8 mouse cellular contexts compared by ENCODE assay signal in the genomic region with DNA sequence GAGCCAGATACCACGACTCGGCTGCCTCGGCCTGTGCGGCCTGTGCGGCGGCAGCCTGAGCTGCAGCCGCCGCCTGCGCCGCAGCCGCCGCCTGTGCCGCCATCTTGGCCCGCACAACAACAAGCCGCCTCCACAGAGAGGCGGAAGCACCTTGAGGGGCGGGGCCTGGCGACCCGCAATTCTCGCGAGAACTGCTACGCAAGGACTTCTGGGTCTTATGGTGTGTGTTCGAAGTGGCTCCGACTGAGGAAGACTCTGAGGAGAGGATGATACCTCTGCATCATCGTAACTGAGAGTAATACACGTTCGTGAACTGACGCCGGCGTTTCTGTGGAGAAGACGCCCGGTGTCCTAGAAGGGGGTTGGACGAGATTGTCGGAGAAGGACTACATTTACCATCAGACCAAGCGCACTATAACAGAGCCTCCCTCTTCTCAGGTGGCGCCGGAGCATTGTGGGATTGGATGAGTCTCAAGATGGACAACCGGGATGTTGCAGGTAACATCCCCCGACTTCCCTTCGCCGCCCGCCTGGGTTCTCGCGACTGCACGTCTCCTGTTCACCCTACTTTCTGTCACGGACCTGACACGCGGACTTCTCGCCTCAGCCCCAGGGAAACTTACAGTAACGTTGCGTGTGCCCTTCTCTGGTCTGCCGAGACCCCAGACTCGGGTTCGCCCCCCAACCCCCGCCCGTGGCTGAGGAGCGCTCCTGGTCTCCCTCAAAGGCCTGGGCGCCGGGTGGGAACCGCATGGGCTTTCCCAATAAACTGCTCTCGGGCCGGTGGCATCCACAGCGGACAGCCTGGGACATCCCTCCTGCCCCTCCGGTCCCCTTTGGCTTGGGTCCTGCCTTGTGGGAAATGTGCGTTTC. TPM values are rescaled to one million over a fixed set of nuclear protein-coding genes. Genes with fewer than 3 reads are reported as not detected.
DNase-seq lines count a peak whose midpoint lies in the region; ATAC-seq and TF ChIP-seq lines count a peak whose summit lies in the region.

A gene (minus strand): TSS at position 152 of the 873 bp plus-strand sequence.
A gene (plus strand): TSS at position 231 of the 873 bp plus-strand sequence.

- no peak for TF ChIP-seq RAD21 in MEL (IDR thresholded peaks at IDR 0.05; ENCODE audit: low read depth, low read length)

- DNase-seq in MEL (ENCODE audit: low read depth, low spot score), result peak; percentile 99
- DNase-seq in cerebellum, adult 2 months, result peak; percentile 96 to 98
- peak; percentile 98 for DNase-seq in forebrain, postnatal 0 days
- DNase-seq in heart, postnatal 4 days, result peak; percentile 97
- DNase-seq in layer of hippocampus, adult 8-10 months (ENCODE audit: low spot score in 2 of 2), result peak; percentile 93 to 97
- peak; percentile 91 for DNase-seq in ovary, adult 18-20 months (ENCODE audit: low spot score)
- peak; percentile 98 for DNase-seq in thymus, postnatal 0 days (ENCODE audit: low spot score)

- peak within 1 kb of the TSS; percentile 62 to 99 for H3K4me3 ChIP-seq in MEL (ENCODE audit: control insufficient read depth in 1 of 2, insufficient read depth in 1 of 2, low read depth in 2 of 2, low read length in 2 of 2)
- H3K4me3 ChIP-seq in cerebellum, adult 2 months (replicated peaks; ENCODE audit: insufficient read depth, low read depth, low read length), result peak within 1 kb of the TSS; percentile 93
- peak within 1 kb of the TSS; percentile 85 for H3K4me3 ChIP-seq in forebrain, postnatal 0 days (ENCODE audit: low read depth, low read length)
- peak within 1 kb of the TSS; percentile 99 for H3K4me3 ChIP-seq in lung, embryonic 15.5 days

- H3K9ac ChIP-seq in MEL (ENCODE audit: control insufficient read depth, low read depth, low read length, poor library complexity, severe bottlenecking), result peak within 1 kb of the TSS; percentile 91
- H3K9ac ChIP-seq in forebrain, postnatal 0 days, result peak within 1 kb of the TSS; percentile 99
- H3K9ac ChIP-seq in lung, embryonic 15.5 days, result peak within 1 kb of the TSS; percentile 96

- H3K4me2 ChIP-seq in forebrain, postnatal 0 days (ENCODE audit: low read depth), result peak within 1 kb of the TSS; percentile 84
- peak within 1 kb of the TSS; percentile 88 for H3K4me2 ChIP-seq in lung, embryonic 15.5 days

- WGBS in cerebellum, adult 2 months, result under 1% methylated on average over 65 of the region's 65 CpGs
- under 1% methylated on average over 65 of the region's 65 CpGs for whole genome bisulfite sequencing in forebrain, postnatal 0 days
- under 1% methylated on average over 65 of the region's 65 CpGs for WGBS in lung, embryonic 15.5 days

- TF ChIP-seq POLR2A in MEL (IDR thresholded peaks at IDR 0.05; ENCODE audit: control insufficient read depth in 1 of 2, insufficient read depth in 1 of 2, low read depth in 1 of 2, low read length in 2 of 2, poor library complexity in 1 of 2), result peak; percentile 82 to 94
- TF ChIP-seq POLR2A in cerebellum, adult 2 months (IDR thresholded peaks at IDR 0.05; ENCODE audit: borderline replicate concordance, insufficient read depth, low read length), result peak; percentile 59

- peaks cover 71% of the 10 kb centered on the region for H3K79me2 ChIP-seq in MEL (ENCODE audit: control insufficient read depth, insufficient read depth, low read length, poor library complexity)

- H3K27me3 ChIP-seq in MEL (ENCODE audit: control insufficient read depth in 1 of 2, insufficient read depth in 2 of 2, low read length in 2 of 2), result no peaks in the 10 kb centered on the region
- H3K27me3 ChIP-seq in cerebellum, adult 2 months (ENCODE audit: control insufficient read depth, insufficient read depth, low read length), result no peaks in the 10 kb centered on the region
- H3K27me3 ChIP-seq in forebrain, postnatal 0 days (ENCODE audit: insufficient read depth, low read length), result no peaks in the 10 kb centered on the region
- no peaks in the 10 kb centered on the region for H3K27me3 ChIP-seq in lung, embryonic 15.5 days

- H3K27ac ChIP-seq in MEL (ENCODE audit: control insufficient read depth, low read depth, low read length), result peak within 1 kb of the TSS; percentile 97
- H3K27ac ChIP-seq in cerebellum, adult 2 months (ENCODE audit: insufficient read depth, low read length), result peak within 1 kb of the TSS; percentile 99
- peak within 1 kb of the TSS; percentile 90 for H3K27ac ChIP-seq in forebrain, postnatal 0 days (ENCODE audit: low read depth, low read length)
- peak within 1 kb of the TSS; percentile 68 for H3K27ac ChIP-seq in lung, embryonic 15.5 days

- peaks cover 8% of the 10 kb centered on the region in 2 experiments; a peak in 3 of 4 replicates for H3K4me1 ChIP-seq in MEL (ENCODE audit: control insufficient read depth in 1 of 2, insufficient read depth in 2 of 2, low read length in 2 of 2)
- peaks cover 12% of the 10 kb centered on the region; the same call in 1 of the 2 replicates for H3K4me1 ChIP-seq in cerebellum, adult 2 months (ENCODE audit: control insufficient read depth, insufficient read depth, low read length)
- H3K4me1 ChIP-seq in forebrain, postnatal 0 days (ENCODE audit: insufficient read depth), result peaks cover 27% of the 10 kb centered on the region
- H3K4me1 ChIP-seq in lung, embryonic 15.5 days, result peaks cover 30% of the 10 kb centered on the region

- H3K36me3 ChIP-seq in MEL (ENCODE audit: control insufficient read depth in 1 of 2, insufficient read depth in 2 of 2, low read length in 2 of 2), result peaks cover 0 to 11% of the 10 kb centered on the region in 2 experiments; a peak in 3 of 4 replicates
- H3K36me3 ChIP-seq in forebrain, postnatal 0 days (ENCODE audit: insufficient read depth), result peaks cover 4% of the 10 kb centered on the region; the same call in 1 of the 2 replicates
- peaks cover 4% of the 10 kb centered on the region; the same call in 1 of the 2 replicates for H3K36me3 ChIP-seq in lung, embryonic 15.5 days

- ATAC-seq in forebrain, postnatal 0 days, result peak; percentile 98
- ATAC-seq in lung, embryonic 15.5 days (ENCODE audit: borderline replicate concordance, extremely low read depth, low FRiP score, low TSS enrichment), result peak; percentile 96

- no peak for TF ChIP-seq CTCF in MEL (IDR thresholded peaks at IDR 0.05 in 2 of 3, conservative IDR thresholded peaks at IDR 0.05 in 1 of 3; ENCODE audit: control insufficient read depth in 1 of 3, insufficient read depth in 1 of 3, low read depth in 2 of 3, low read length in 3 of 3, poor library complexity in 1 of 3, severe bottlenecking in 1 of 3)
- TF ChIP-seq CTCF in cerebellum, adult 2 months (IDR thresholded peaks at IDR 0.05; ENCODE audit: borderline replicate concordance, insufficient read depth, low read depth, low read length), result no peak
- TF ChIP-seq CTCF in forebrain, postnatal 0 days (IDR thresholded peaks at IDR 0.05; ENCODE audit: low read depth), result no peak

- H3K9me3 ChIP-seq in MEL (replicated peaks; ENCODE audit: insufficient read depth, low read length), result no peaks in the 10 kb centered on the region
- H3K9me3 ChIP-seq in forebrain, postnatal 0 days (ENCODE audit: low read length), result no peaks in the 10 kb centered on the region
- no peaks in the 10 kb centered on the region for H3K9me3 ChIP-seq in lung, embryonic 15.5 days

- no peak for TF ChIP-seq EP300 in MEL (IDR thresholded peaks at IDR 0.05; ENCODE audit: low read depth in 1 of 2, low read length in 2 of 2)

TF ChIP-seq in MEL, 35 proteins besides CTCF, POLR2A, EP300 and RAD21 (continues in another document):
- TF ChIP-seq ELF1 (IDR thresholded peaks at IDR 0.05; ENCODE audit: low read depth, low read length) (peak; percentile 93), USF1 (IDR thresholded peaks at IDR 0.05; ENCODE audit: low read depth, low read length) (peak; percentile 48; the same call in 1 of the 2 replicates), ZC3H11A (IDR thresholded peaks at IDR 0.05; ENCODE audit: low read depth, low read length) (no peak), NELFE (IDR thresholded peaks at IDR 0.05; ENCODE audit: low read depth, low read length) (peak; percentile 83), SIN3A (IDR thresholded peaks at IDR 0.05; ENCODE audit: low read length) (peak; percentile 75), POLR2AphosphoS2 (IDR thresholded peaks at IDR 0.05; ENCODE audit: low read length) (peak; percentile 66; the same call in 1 of the 2 replicates), TCF12 (IDR thresholded peaks at IDR 0.05; ENCODE audit: low read depth, low read length) (peak; percentile 80), ZKSCAN1 (IDR thresholded peaks at IDR 0.05; ENCODE audit: low read depth, low read length) (no peak), UBTF (IDR thresholded peaks at IDR 0.05; ENCODE audit: borderline replicate concordance, insufficient read depth, low read depth, low read length) (no peak), KAT2A (conservative IDR thresholded peaks at IDR 0.05; ENCODE audit: low read depth, low read length) (peak; percentile 84), MYC (IDR thresholded peaks at IDR 0.05; ENCODE audit: low read depth, low read length) (peak; percentile 57; the same call in 1 of the 2 replicates), MAFK (IDR thresholded peaks at IDR 0.05; ENCODE audit: borderline replicate concordance, low read depth, low read length) (no peak), CHD1 (IDR thresholded peaks at IDR 0.05; ENCODE audit: low read depth, low read length) (no peak)

RNA-seq across cellular contexts. Expression of the first gene that starts in this region (rescaled TPM):
- 39.0 and 39.2 TPM in 2 replicates for total RNA-seq in MEL (2012; rRNA removed)
- polyA plus RNA-seq in MEL (2012; ENCODE audit: insufficient read depth in 1 of 2, insufficient read length in 2 of 2, low read depth in 1 of 2, low replicate concordance in 2 of 2, missing spikeins in 1 of 2), result 10 to 100 TPM in 1 of 2 experiments, not detected in 1; 43.4 TPM
- polyA plus RNA-seq in cerebellum, adult 2 months (2012; rRNA removed), result 90.1 and 92.9 TPM in 2 replicates
- total RNA-seq in forebrain, postnatal 0 days (2014; rRNA removed), result 137 and 142 TPM in 2 replicates
- polyA plus RNA-seq in forebrain, postnatal 0 days (2015; fragmentation: Nextera tagmentation; extraction: Ambion mirVana), result 46.6 and 56.2 TPM in 2 replicates
- total RNA-seq in heart, postnatal 4 days (2021), result 10 to 100 TPM; 39.5 to 40.8 TPM
- 10 to 100 TPM; 62.7 to 76.5 (median 72.8) TPM for total RNA-seq in layer of hippocampus, adult 8-10 months (2022)
- polyA plus RNA-seq in lung, embryonic 15.5 days (2015; fragmentation: Nextera tagmentation; extraction: Ambion mirVana), result 46.4 and 50.5 TPM in 2 replicates
- polyA plus RNA-seq in thymus, postnatal 0 days (2015; fragmentation: Nextera tagmentation; extraction: Ambion mirVana), result 45.2 and 50.5 TPM in 2 replicates

RNA-seq across cellular contexts. Expression of the second gene that starts in this region (rescaled TPM):
- total RNA-seq in MEL (2012; rRNA removed), result 27.1 and 29.9 TPM in 2 replicates
- 10 to 100 TPM in 1 of 2 experiments, not detected in 1; 45.5 TPM for polyA plus RNA-seq in MEL (2012; ENCODE audit: insufficient read depth in 1 of 2, insufficient read length in 2 of 2, low read depth in 1 of 2, low replicate concordance in 2 of 2, missing spikeins in 1 of 2)
- polyA plus RNA-seq in cerebellum, adult 2 months (2012; rRNA removed), result 41.7 and 43.6 TPM in 2 replicates
- 19.9 and 20.9 TPM in 2 replicates for total RNA-seq in forebrain, postnatal 0 days (2014; rRNA removed)
- polyA plus RNA-seq in forebrain, postnatal 0 days (2015; fragmentation: Nextera tagmentation; extraction: Ambion mirVana), result 41.8 and 46.1 TPM in 2 replicates
- total RNA-seq in heart, postnatal 4 days (2021), result 10 to 100 TPM; 23.2 to 23.8 TPM
- total RNA-seq in layer of hippocampus, adult 8-10 months (2022), result 10 to 100 TPM; 55.2 to 60.3 (median 57.2) TPM
- polyA plus RNA-seq in lung, embryonic 15.5 days (2015; fragmentation: Nextera tagmentation; extraction: Ambion mirVana), result 41.5 and 44.8 TPM in 2 replicates
- 40.7 and 44.3 TPM in 2 replicates for polyA plus RNA-seq in thymus, postnatal 0 days (2015; fragmentation: Nextera tagmentation; extraction: Ambion mirVana)

Comparison
In these comparisons a context has a peak if more than half of its experiments do, and no peak if none do; other contexts are left out.
1. Peak in every context shown above with its lines: DNase-seq, ATAC-seq, H3K4me3 ChIP-seq and H3K27ac ChIP-seq.